Mouse (Mus musculus) A20 (cell line): ENCODE measurements around the gene Galnt2.
A peak's percentile ranks its signal among the peaks of the same experiment; 100 is the strongest.

ENCODE experiments used
- DNase-seq: peaks from one replicate; pipeline ENCODE4 v3.0.0-alpha.2; 2011; ENCODE audit warnings: low read depth, low spot score

Gene Galnt2

DNA sequence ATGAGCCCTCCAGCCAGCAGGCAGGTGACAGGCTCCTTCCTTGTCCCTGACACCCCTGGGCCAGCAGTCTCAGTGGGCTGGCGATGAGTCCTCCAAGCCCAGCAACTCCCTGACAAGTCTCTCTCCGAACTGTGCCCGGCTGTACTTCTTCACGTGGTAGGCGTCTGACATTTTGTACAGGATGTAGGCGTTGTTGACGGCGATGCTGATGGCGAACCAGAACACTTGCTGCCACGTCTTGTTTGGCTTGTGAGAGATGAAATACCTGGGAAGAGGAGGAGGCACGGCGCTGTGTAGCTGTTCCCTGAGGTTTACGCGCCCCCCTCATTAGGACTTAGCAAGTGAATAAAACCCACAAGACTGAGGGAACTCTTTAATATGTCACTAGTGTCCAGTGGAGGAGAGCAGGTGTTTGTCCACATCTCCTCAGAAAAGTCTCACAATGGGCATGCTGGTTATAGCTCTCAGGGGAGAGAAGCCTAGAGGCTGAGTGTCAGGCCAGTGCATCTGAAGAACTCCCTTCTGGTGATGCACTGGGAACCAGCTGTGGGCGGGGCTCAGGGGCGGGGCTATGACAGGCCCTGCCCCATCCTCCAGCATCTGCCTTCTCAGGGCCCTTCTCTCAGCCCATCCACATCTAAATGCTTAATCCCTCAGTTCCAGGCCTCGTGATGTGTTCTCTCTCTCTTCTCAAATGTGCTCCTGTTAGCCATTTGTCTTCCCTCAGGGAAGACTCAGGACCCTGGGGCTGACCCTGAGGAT lies 139.4 kb downstream of the Galnt2 start:
- DNase-seq, result peak; percentile 15

DNA sequence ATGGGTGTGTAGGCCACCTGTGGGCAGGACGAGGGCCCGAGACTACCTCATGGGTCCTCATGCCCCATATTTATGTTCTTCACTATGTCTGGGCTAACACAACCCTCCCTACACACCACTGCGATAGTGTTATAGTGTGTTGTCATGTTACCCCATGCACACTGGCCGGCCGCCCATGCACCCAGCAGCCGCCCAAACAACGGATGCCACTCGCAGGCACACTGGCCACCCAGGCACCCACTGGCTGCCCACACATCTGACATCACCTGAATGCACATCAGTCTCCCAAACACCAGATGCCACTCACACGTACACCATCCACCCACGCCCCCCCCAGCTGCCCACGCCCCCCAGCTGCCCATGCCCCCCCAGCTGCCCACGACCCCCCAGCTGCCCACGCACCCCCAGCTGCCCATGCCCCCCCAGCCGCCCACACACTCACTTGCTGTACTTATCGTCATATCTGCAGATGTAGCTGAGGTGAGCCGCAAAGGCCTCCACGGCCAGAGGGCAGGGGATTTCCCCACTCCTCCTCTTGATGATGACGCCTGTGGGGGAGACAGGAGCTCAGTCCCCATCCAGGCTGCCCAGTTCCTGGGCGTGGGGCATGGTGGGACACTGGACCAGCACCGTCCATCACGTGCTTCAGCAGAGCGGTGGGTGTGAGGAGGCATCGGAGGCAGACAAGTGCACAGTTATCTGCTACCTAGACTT lies 140.4 kb downstream of the Galnt2 start:
- no peak for DNase-seq

DNA sequence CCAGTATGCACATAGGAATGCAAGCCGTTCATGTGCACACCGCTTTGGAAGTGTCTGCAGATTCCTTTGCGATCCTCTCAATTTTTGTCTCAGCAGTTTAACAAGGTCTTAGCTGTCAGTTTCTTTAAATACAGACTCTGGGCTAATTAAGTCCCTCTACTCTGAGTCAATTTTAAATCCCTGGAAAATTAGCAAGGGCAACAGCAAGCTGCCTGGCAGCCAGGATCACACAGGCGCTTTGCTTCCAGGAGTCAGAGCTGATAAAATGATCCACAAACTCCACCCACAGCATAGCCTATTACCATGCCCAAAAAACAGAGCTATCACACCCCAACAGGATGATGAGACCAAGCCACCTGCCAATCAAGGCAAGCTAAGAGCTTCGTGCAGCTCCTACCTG lies 142.6 kb downstream of the Galnt2 start:
- DNase-seq, result no peak

DNA sequence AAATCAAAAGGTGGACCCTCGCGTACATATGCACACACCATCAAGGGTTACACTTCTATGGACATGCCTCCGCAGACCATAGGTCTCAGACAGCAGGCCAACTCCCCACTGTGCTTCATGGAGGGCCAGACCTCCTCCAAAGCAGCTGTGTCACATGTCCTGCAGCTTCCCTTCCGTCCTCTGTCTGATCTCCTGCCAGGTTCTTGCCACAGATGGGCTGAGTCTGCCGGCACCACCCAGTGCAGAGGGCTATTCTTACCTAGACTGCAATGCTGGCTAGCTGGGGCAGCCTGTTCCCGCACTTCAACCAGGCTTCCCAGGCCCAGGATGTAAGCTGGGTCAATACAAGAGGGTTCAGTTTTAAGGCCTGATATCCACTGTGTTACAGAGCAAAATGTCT lies 144.0 kb downstream of the Galnt2 start:
- no peak for DNase-seq

DNA sequence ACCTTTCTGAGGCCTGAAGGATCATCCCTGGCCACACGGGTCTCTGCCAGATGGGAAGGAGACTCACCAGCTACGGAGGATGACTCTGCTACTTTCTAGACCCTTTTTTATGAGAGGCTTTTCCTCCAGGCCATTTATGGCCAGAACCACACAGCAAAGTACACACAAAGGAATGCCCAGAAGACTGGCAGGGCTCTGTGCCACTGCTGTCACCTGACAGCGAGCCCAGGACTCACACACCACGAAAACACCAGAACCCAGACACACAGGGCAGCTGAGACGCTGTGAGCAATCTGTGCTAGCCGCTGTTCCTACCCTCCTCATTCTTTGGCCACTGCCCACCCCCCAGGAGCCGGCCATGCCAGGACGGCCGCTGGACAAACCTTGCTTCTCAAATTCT lies 144.5 kb downstream of the Galnt2 start:
- no peak for DNase-seq

DNA sequence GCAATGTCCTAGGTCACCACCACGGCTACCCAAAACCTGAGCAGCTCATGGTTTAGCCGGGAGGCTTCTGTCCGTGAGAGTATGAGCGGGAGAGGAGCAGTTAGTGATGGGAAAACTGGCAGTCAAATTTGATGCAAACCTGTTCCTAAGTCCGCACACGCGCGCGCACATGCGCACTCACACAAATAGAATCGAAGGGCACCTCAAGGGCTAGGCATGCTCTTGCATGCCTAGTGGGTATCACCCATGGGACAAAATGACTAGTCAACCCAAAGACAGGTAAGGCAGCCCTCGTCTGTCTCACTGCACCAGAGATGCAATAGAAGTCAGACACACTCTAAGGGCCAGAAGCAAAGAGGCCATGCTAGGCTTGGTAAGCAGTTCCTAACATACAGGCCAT lies 145.2 kb downstream of the Galnt2 start:
- DNase-seq, result no peak

DNA sequence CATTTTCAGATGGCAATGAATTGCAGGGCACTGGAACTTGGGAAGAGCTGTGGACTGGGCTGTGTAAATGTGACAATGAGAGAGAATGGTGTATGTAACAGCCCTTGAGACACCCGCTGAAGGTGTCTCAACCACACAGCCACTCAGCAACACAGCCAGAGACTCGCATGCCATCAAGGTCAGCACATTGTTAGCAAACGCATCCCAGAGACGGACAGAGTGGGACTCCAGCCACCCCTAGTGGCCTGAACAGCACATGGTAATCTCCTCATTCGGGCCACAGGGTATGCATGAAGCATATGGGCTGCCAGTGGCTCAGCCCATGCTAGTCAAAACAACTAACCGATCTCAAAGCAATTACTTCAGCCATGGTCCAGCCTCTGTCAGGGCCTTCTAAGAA lies 148.1 kb downstream of the Galnt2 start:
- no peak for DNase-seq

DNA sequence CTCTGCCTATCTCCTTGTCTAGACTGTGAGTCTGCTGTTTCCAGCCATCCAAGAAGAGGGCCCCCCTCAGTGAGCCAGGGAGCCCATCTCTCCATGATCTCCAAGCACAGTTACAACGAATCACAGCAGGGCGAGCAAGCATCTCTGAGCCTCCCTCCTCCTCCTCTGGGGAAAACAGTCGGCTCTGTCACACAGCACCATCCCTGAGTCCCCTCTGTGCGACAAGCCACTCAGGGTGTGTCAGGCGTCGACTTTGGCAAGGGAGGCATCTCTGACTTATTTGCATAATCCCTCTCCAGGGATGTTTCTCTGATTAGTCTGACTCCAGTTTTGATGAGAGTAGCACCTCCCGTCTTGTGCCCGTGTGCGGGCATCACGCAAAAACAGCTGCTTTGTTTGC lies 151.0 kb downstream of the Galnt2 start:
- no peak for DNase-seq

DNA sequence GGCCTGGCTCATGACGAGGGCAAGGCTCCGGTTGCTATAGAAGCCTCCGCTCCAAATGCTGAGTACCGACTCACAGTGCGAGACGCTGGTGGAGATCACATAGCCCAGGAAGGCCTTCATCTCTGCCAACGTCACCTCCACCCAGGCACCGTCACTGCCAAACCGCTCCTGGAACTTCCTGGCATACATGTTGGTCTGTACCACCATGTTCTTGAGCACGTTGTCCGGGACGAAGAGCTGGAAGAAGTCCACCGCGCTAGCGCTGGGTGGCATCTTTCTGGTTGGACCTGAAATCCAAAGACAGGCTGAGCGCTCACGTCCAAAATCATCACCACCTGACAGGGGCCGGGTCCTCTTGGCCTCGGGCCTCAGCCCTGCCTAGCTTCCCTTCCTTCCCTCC lies 153.1 kb downstream of the Galnt2 start:
- DNase-seq, result no peak

DNA sequence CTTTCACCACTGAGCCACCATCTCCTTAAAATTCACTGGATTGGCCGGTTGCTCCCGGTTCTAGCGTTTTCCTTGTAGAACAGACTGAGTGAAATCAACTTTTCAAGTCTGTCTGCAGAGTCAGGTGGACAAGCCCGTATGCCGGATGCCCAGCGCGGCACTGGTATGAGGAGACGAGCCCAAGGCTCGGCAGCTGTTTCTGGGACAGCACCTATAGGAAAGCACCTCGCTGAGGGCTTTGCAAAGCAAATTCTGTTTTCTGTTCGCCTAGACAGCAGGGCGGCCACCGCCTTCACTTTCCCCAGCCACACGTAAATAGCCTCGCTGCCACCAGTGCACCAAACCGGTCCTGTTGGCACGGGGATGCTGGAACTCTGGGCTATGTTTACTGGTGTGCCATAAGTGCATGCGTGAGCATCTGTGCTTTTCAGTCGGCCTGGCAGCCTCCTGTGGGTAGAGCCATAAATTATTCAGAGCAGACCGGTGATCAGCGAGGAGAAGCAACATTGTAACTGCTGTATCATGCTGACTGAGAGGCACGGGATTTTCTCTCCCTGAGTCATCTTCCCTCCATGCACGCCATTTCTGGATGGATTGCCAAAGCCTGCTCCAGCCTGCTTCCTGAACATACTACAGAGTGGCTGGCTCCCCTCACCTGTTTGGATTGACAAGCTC lies 155.2 kb downstream of the Galnt2 start:
- DNase-seq, result peak; percentile 86

DNA sequence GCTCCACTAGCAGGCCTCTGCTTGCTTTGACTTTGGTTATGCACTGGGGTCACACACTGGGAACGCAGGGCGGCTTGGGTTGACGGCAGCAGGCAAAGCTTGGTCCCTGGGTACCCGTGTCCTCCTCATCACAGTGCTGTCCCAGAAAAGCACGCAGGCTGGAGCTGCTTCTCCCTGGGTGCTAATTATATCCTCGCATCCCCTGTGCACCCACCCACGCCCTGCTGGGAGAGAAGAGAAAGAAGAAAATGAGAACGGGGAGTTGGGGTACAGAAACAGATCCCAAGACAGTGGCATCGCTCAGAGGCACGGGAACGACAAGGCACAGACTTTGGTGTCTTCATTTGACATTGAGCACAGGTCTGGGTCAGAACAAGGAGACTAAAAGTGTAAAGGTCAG lies 158.3 kb downstream of the Galnt2 start:
- no peak for DNase-seq

DNA sequence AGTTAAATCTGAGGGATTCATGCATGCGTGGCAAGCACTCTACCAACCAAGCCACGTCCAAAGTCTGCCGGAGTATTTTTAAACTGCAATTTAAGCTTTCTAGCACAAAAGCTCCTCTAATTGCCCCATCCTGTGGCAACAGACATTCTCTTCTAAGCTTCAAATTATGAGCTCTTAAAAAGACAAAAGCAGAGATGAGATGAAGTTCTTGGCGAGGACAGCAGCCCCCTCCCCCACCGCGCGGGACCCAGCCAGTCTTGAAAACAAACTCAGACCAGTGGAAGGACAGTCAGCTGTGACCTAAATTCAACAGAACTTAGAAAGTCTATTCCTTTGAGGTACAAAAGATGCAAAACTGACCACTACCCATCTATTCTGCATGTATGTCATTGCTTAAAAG lies 160.0 kb downstream of the Galnt2 start:
- no peak for DNase-seq

DNA sequence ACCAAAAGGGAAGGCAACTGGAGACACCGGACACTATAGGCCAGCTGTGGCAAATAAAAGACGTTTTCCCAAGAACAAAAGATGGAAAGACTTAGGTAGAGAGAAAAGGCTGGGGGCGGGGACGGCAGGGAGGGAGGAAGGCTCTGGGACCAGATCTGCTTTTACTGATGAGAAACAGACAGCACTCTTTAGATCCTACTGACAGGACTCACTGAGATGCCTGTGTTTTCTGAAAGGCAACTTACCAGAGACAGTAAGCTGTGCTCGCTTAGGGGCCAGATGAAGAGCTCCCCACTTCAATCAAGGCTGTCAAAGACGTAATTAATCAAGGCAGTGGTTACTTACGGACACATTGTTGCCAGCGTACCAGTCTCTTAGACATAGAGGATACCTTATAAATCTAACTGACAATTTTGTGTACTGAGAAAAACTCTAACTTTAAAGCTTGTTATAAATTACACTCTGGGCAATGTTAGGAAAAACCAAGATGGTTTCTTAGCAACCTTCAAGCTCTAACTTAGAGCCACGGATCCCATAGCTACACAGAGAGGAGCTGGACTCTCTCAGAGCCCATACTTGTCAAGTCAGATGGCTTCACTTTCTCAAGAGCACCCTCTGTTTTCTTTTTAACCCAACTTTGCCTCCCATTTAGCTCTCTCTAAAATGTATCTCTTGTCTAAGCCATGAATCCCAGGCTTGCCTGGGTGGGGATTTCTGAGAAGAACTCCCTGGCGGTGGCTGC lies 161.3 kb downstream of the Galnt2 start:
- DNase-seq, result no peak

DNA sequence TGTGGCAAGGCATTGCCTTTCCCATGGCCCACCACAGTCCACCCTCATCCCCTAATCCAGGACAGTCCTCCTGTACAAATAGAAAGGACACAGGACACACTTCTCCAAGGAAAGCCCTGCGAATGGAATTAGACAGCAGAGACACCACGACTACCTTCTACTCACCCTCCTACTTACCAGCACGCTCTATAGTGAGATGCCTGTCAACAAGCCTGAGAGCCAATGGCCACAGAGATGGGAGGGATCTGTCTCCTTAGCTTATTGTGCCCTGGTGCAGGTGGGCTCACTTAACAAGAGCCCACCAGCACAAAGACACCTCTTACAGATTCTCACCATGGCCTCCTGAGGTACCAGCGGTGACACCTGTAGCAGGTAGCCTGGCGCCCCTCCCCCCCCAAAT lies 161.8 kb downstream of the Galnt2 start:
- no peak for DNase-seq

DNA sequence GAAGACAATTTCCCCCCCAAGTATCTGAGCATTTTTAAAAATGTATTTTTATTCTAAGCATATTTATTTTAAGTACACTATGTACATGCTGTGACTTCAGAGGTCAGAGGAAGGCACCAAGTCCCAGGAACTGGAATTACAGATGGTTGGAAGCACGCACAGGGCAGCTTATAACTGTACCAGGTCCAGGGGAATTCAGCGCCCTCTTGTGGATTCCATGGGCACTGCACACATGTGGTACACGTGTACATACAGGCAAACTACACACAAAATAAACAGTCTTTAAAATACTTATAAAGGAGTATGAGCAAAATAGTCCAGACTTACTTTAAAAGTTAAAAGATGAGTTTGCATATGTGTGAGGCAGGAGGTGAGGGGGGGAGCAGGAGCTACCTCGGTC lies 162.7 kb downstream of the Galnt2 start:
- peak; percentile 47 for DNase-seq

DNA sequence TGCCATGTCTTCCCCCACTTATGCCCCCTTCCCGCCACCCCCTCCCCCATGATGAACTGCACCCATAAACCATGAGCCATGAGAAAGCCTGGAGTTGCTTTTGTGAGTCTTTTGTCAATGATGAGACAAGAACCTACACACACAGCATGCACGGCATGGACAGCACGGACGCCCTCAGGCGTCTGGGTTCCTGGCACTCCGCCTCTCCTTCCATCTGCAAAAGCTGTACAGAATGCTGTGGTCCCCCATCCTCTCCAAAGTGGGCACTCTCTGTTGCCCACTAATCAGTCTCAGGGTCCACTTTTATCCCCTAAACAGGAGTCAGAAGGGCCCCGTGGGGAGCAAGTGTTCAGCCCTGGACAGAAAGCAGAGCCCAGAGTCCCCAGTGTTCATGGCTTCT lies 163.8 kb downstream of the Galnt2 start:
- no peak for DNase-seq
